Mouse (Mus musculus): ENCODE measurements around the gene Bsph1.
"Not testable (repeated sequence)": the region's sequence is repeated elsewhere in the genome, so short reads cannot be mapped to it uniquely, and the experiment has no call there.

The Bsph1 gene

DNA sequence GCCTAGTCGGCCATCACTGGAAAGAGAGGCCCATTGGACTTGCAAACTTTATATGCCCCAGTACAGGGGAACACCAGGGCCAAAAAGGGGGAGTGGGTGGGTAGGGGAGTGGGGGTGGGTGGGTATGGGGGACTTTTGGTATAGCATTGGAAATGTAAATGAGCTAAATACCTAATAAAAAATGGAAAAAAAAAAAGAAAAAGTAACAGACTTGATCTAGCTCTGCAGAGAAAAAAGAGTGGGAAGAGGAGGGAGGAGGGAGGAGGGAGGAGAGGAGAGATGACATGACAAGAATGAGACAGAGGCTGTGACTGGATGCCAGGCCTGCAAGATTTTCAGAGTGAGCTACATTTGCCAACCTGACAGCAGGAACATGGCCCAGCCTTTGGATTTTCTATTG, at the start of gene Bsph1:
TSS of gene Bsph1 (plus strand) at position 301 of the 400 bp plus-strand sequence.
- not testable (repeated sequence) for TF ChIP-seq GATA4 (IDR thresholded peaks at IDR 0.05; ENCODE audit: insufficient replicate concordance, low read length)

GRCm38 (mm10) chr7:13511539-13511938, 60.9 kb downstream of the Bsph1 start:
- no peak for TF ChIP-seq GATA4 (IDR thresholded peaks at IDR 0.05; ENCODE audit: insufficient replicate concordance, low read length)
